Mouse (Mus musculus) 3134 (cell line): Measurements from ENCODE around the gene Rab9b.

Source experiments
- DNase-seq: peaks from one replicate; pipeline ENCODE4 v3.0.0-alpha.2; 2011; ENCODE audit warnings: low spot score; ENCODE audit not compliant: insufficient read length; ENCODE audit errors: extremely low read depth

The Rab9b gene

GRCm38 (mm10) chrX:136868061-136869040 lies at the start of gene Rab9b:
TSS of gene Rab9b (minus strand) at chrX:136868755.
- DNase-seq: no peak

GRCm38 (mm10) chrX:136904369-136904768 lies 35.8 kb upstream of the Rab9b start:
- no peak for DNase-seq

GRCm38 (mm10) chrX:136895757-136896156 lies 27.2 kb upstream of the Rab9b start:
- no peak for DNase-seq

- DNase-seq: no peak
Observed at GRCm38 (mm10) chrX:136850300-136850699, 18.3 kb downstream of the Rab9b start.

GRCm38 (mm10) chrX:136828610-136829009 lies 39.9 kb downstream of the Rab9b start:
- no peak for DNase-seq

- no peak for DNase-seq
Observed at GRCm38 (mm10) chrX:136825016-136825415, 43.5 kb downstream of the Rab9b start.

GRCm38 (mm10) chrX:136822371-136822770 lies 46.2 kb downstream of the Rab9b start, which contains the start of gene Plp1:
TSS of gene Plp1 (plus strand) at chrX:136822671.
- DNase-seq: no peak

GRCm38 (mm10) chrX:136820250-136820649 lies 48.3 kb downstream of the Rab9b start:
- peak; percentile 12 for DNase-seq

- DNase-seq: no peak
Observed at GRCm38 (mm10) chrX:136819752-136820151, 48.8 kb downstream of the Rab9b start.
